8 mouse cellular contexts compared by ENCODE assay signal in the genomic region with DNA sequence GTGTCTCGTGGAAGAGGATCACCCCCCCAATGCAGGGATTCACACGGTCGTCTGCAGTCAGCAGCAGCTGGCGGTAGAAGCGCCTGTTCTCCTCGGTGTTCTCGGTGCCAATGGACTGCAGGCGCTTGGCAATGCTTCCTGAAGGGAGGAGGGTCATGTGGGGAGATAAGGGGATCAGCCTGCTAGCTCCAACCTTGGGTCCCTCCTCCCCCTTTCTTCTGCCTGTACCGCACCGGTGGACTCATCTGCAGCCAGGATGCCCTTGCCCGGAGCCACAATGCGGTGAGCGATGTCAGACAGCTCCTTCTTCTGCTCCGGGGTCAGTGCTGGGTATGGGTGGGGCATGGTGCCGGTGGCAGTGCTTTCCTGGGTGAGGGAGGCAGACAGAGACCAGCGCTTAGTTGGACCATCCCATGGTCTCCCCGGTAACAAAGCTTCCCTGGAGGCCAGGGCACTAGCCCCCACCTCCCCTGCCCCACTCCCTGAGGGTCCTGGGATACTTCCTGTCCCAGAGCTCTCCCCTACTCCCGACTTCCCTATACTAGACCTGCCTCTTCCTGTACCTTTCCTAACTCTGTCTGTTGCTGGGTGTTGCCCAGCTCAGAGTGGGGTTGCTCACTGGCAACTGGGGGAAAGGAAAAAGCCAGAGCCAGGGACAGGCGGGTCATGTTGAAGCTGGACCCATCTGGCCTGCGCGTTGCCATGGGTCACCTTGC. TPM values are rescaled to one million over a fixed set of nuclear protein-coding genes. Genes with fewer than 3 reads are reported as not detected.
A peak's percentile ranks its signal among the peaks of the same experiment; 100 is the strongest.
DNase-seq lines count a peak whose midpoint lies in the region; ATAC-seq and TF ChIP-seq lines count a peak whose summit lies in the region.

Gene Fam57b (plus strand): TSS at position 258 of the 716 bp plus-strand sequence.

- no peaks in the 10 kb centered on the region for H3K9me3 ChIP-seq in hindbrain, embryonic 16.5 days (ENCODE audit: control insufficient read depth, low read length)
- no peaks in the 10 kb centered on the region for H3K9me3 ChIP-seq in limb, embryonic 15.5 days
- H3K9me3 ChIP-seq in neural tube, embryonic 14.5 days (ENCODE audit: control insufficient read depth, low read length): no peaks in the 10 kb centered on the region

- H3K4me1 ChIP-seq in bone marrow macrophage, adult 2 months (ENCODE audit: control insufficient read depth, insufficient read depth, low read length): peaks cover 29% of the 10 kb centered on the region
- peaks cover 39% of the 10 kb centered on the region for H3K4me1 ChIP-seq in hindbrain, embryonic 16.5 days (ENCODE audit: control insufficient read depth, insufficient read depth, low read depth, low read length)
- peaks cover 45% of the 10 kb centered on the region for H3K4me1 ChIP-seq in limb, embryonic 15.5 days
- H3K4me1 ChIP-seq in neural tube, embryonic 14.5 days (ENCODE audit: control insufficient read depth, insufficient read depth, low read length): peaks cover 19% of the 10 kb centered on the region

- peak within 1 kb of the TSS; percentile 72 for H3K4me3 ChIP-seq in layer of hippocampus, adult 2 months
- peak within 1 kb of the TSS; percentile 74 for H3K4me3 ChIP-seq in bone marrow macrophage, adult 2 months (ENCODE audit: insufficient read depth, low read length)
- peak within 1 kb of the TSS; percentile 93 for H3K4me3 ChIP-seq in gastrocnemius, adult 2 months
- H3K4me3 ChIP-seq in hindbrain, embryonic 16.5 days (ENCODE audit: low read length): peak within 1 kb of the TSS; percentile 73
- peak within 1 kb of the TSS; percentile 83 for H3K4me3 ChIP-seq in limb, embryonic 15.5 days
- H3K4me3 ChIP-seq in neural tube, embryonic 14.5 days (ENCODE audit: low read depth, low read length): peak within 1 kb of the TSS; percentile 81

- 20% methylated on average over 21 of the region's 21 CpGs for WGBS in hindbrain, embryonic 16.5 days
- 27% methylated on average over 21 of the region's 21 CpGs for WGBS in limb, embryonic 15.5 days
- WGBS in neural tube, embryonic 14.5 days: 23% methylated on average over 21 of the region's 21 CpGs

- H3K27me3 ChIP-seq in hindbrain, embryonic 16.5 days (replicated peaks; ENCODE audit: control insufficient read depth, insufficient read depth, low read length): no peaks in the 10 kb centered on the region
- no peaks in the 10 kb centered on the region for H3K27me3 ChIP-seq in limb, embryonic 15.5 days
- no peaks in the 10 kb centered on the region for H3K27me3 ChIP-seq in neural tube, embryonic 14.5 days (ENCODE audit: control insufficient read depth, insufficient read depth, low read length)

- intact Hi-C loops in gastrocnemius, adult 2 months (cut with DNase I): loop anchor here (10.0 kb wide), 1 partner anchor 333 kb away; the partner anchor contains the start of gene Atp2a1

- H3K27ac ChIP-seq in layer of hippocampus, adult 2 months: peak within 1 kb of the TSS; percentile 100
- H3K27ac ChIP-seq in bone marrow macrophage, adult 2 months (ENCODE audit: insufficient read depth, low read depth, low read length): peak within 1 kb of the TSS; percentile 87
- H3K27ac ChIP-seq in gastrocnemius, adult 2 months: peak within 1 kb of the TSS; percentile 99
- peak within 1 kb of the TSS; percentile 96 for H3K27ac ChIP-seq in hindbrain, embryonic 16.5 days (ENCODE audit: low read depth, low read length)
- H3K27ac ChIP-seq in limb, embryonic 15.5 days: peak within 1 kb of the TSS; percentile 95
- H3K27ac ChIP-seq in neural tube, embryonic 14.5 days (ENCODE audit: low read depth, low read length): peak within 1 kb of the TSS; percentile 95

- TF ChIP-seq POLR2A in bone marrow macrophage, adult 2 months (IDR thresholded peaks at IDR 0.05; ENCODE audit: borderline replicate concordance, low read depth, low read length): no peak

- peak in 1 of 2 experiments; percentile 39 for DNase-seq in layer of hippocampus, adult 2 months (ENCODE audit: low spot score in 2 of 2)
- DNase-seq in layer of hippocampus, adult 9-11 months: no peak
- DNase-seq in gastrocnemius, adult 2 months: peak; percentile 59
- DNase-seq in frontal cortex, postnatal 36 days (ENCODE audit: low spot score in 2 of 2): no peak

- H3K4me2 ChIP-seq in hindbrain, embryonic 16.5 days (ENCODE audit: low read length): peak within 1 kb of the TSS; percentile 84
- H3K4me2 ChIP-seq in limb, embryonic 15.5 days: peak within 1 kb of the TSS; percentile 62
- H3K4me2 ChIP-seq in neural tube, embryonic 14.5 days (ENCODE audit: low read depth, low read length): peak within 1 kb of the TSS; percentile 90

- H3K36me3 ChIP-seq in hindbrain, embryonic 16.5 days (ENCODE audit: control insufficient read depth, insufficient read depth, low read length): peaks cover 21% of the 10 kb centered on the region
- H3K36me3 ChIP-seq in limb, embryonic 15.5 days: peaks cover 38% of the 10 kb centered on the region
- peaks cover 26% of the 10 kb centered on the region for H3K36me3 ChIP-seq in neural tube, embryonic 14.5 days (ENCODE audit: control insufficient read depth, insufficient read depth, low read length)

- ATAC-seq in hindbrain, embryonic 16.5 days: no peak
- no peak for ATAC-seq in limb, embryonic 15.5 days (ENCODE audit: insufficient number of reproducible peaks, low FRiP score, low TSS enrichment, low read depth)
- no peak for ATAC-seq in neural tube, embryonic 14.5 days (ENCODE audit: low read depth)

- H3K9ac ChIP-seq in hindbrain, embryonic 16.5 days (ENCODE audit: low read depth, low read length): peak within 1 kb of the TSS; percentile 88
- peak within 1 kb of the TSS; percentile 87 for H3K9ac ChIP-seq in limb, embryonic 15.5 days
- H3K9ac ChIP-seq in neural tube, embryonic 14.5 days (replicated peaks; ENCODE audit: low read depth, low read length): peak within 1 kb of the TSS; percentile 87

- TF ChIP-seq CTCF in layer of hippocampus, adult 2 months (conservative IDR thresholded peaks at IDR 0.05): no peak
- TF ChIP-seq CTCF in bone marrow macrophage, adult 2 months (IDR thresholded peaks at IDR 0.05; ENCODE audit: low read depth, low read length): no peak
- no peak for TF ChIP-seq CTCF in gastrocnemius, adult 2 months (IDR thresholded peaks at IDR 0.05)

RNA-seq across cellular contexts. Expression of gene Fam57b, which starts in this region (rescaled TPM):
- total RNA-seq in layer of hippocampus, adult 2 months (2021): 10 to 100 TPM; 73.8 to 74.7 TPM
- 0.74 and 0.85 TPM in 2 replicates for polyA plus RNA-seq in bone marrow macrophage, adult 2 months (2012; ENCODE audit: insufficient read depth, insufficient read length, missing spikeins)
- 10 to 100 TPM; 61.1 to 64.6 TPM for total RNA-seq in gastrocnemius, adult 2 months (2021)
- 52.8 and 59.4 TPM in 2 replicates for polyA plus RNA-seq in hindbrain, embryonic 16.5 days (2015; fragmentation: Nextera tagmentation; extraction: Ambion mirVana)
- polyA plus RNA-seq in limb, embryonic 15.5 days (2015; fragmentation: Nextera tagmentation; extraction: Ambion mirVana): 0.22 and 0.56 TPM in 2 replicates
- polyA plus RNA-seq in neural tube, embryonic 14.5 days (2014; fragmentation: Nextera tagmentation; extraction: Ambion mirVana): 50.9 and 64.4 TPM in 2 replicates

Comparison
In these comparisons a context has a peak if more than half of its experiments do, and no peak if none do; other contexts are left out.
1. RNA of gene Fam57b (polyA plus RNA-seq): 50.9 to 64.4 TPM in neural tube, embryonic 14.5 days and 52.8 to 59.4 TPM in hindbrain, embryonic 16.5 days; 0.74 to 0.85 TPM in bone marrow macrophage, adult 2 months and 0.22 to 0.56 TPM in limb, embryonic 15.5 days; every median in the first group is over 10 times any median in the second.
2. Peak in every context shown above with its lines, with median percentiles within 50 percentile points of each other: H3K27ac ChIP-seq, H3K4me3 ChIP-seq, H3K4me2 ChIP-seq and H3K9ac ChIP-seq.